Mouse (Mus musculus): Measurements from ENCODE around the gene Nhlh2. TPM values are rescaled to one million over a fixed set of nuclear protein-coding genes. Genes with fewer than 3 reads are reported as not detected.

The Nhlh2 gene
- total RNA-seq (2014; rRNA removed) = not detected in 2 replicates
- not detected in 2 replicates for polyA plus RNA-seq (2012; rRNA removed)

- WGBS = 28% methylated on average over 2 of the region's 2 CpGs
- Histone ChIP-seq H3K4me1 (ENCODE audit: control insufficient read depth, insufficient read depth, low read length) (0 out of 2 replicates have a peak, but pooled peaks cover 1% of the 10 kb centered on the region), H3K27me3 (ENCODE audit: control insufficient read depth, insufficient read depth, low read length) (peaks cover 26% of the 10 kb centered on the region), H3K9ac (ENCODE audit: low read depth, low read length) (no peak within 1 kb of the TSS), H3K4me3 (ENCODE audit: insufficient read depth, low read depth, low read length) (no peak within 1 kb of the TSS), H3K79me2 (ENCODE audit: control insufficient read depth, insufficient read depth, low read length) (no peaks in the 10 kb centered on the region), H3K27ac (replicated peaks; ENCODE audit: insufficient read depth, low read depth, low read length) (no peak within 1 kb of the TSS), H3K36me3 (ENCODE audit: control insufficient read depth, insufficient read depth, low read length) (no peaks in the 10 kb centered on the region)
- DNase-seq (ENCODE audit: extremely low read depth, low read depth, low spot score) = no peak
- no peak for TF ChIP-seq CTCF (IDR thresholded peaks at IDR 0.05; ENCODE audit: low read depth, low read length)
These were observed at the start of gene Nhlh2 for GRCm38 (mm10) chr3:102009926-102010381. Gene Nhlh2 (plus strand): TSS chr3:102010076.

GRCm38 (mm10) chr3:101961146-101961835 lies 48.6 kb upstream of the Nhlh2 start:
- no peak for DNase-seq (ENCODE audit: extremely low read depth, low read depth, low spot score)
- no peak overlapping the region for H3K4me3 ChIP-seq (ENCODE audit: insufficient read depth, low read depth, low read length)
- no peaks in the 10 kb centered on the region for H3K36me3 ChIP-seq (ENCODE audit: control insufficient read depth, insufficient read depth, low read length)
- WGBS = 97% methylated on average over 15 of the region's 15 CpGs
- H3K27ac ChIP-seq (replicated peaks; ENCODE audit: insufficient read depth, low read depth, low read length) = no peak overlapping the region
- TF ChIP-seq CTCF (IDR thresholded peaks at IDR 0.05; ENCODE audit: low read depth, low read length) (no peak), POLR2A (IDR thresholded peaks at IDR 0.05; ENCODE audit: extremely low read depth, insufficient read depth, low read length) (no peak)
- H3K27me3 ChIP-seq (ENCODE audit: control insufficient read depth, insufficient read depth, low read length) = no peaks in the 10 kb centered on the region
- H3K79me2 ChIP-seq (ENCODE audit: control insufficient read depth, insufficient read depth, low read length) = no peaks in the 10 kb centered on the region
- H3K9ac ChIP-seq (ENCODE audit: low read depth, low read length) = no peak overlapping the region
- H3K4me1 ChIP-seq (ENCODE audit: control insufficient read depth, insufficient read depth, low read length) = no peaks in the 10 kb centered on the region

- no peak overlapping the region for H3K9ac ChIP-seq (ENCODE audit: low read depth, low read length)
- H3K79me2 ChIP-seq (ENCODE audit: control insufficient read depth, insufficient read depth, low read length) = no peaks in the 10 kb centered on the region
- H3K36me3 ChIP-seq (ENCODE audit: control insufficient read depth, insufficient read depth, low read length) = no peaks in the 10 kb centered on the region
- no peak overlapping the region for H3K4me3 ChIP-seq (ENCODE audit: insufficient read depth, low read depth, low read length)
- WGBS = 38% methylated on average over 9 of the region's 9 CpGs
- TF ChIP-seq POLR2A (IDR thresholded peaks at IDR 0.05; ENCODE audit: extremely low read depth, insufficient read depth, low read length) = no peak
- TF ChIP-seq CTCF (IDR thresholded peaks at IDR 0.05; ENCODE audit: low read depth, low read length) = no peak
- no peak overlapping the region for H3K27ac ChIP-seq (replicated peaks; ENCODE audit: insufficient read depth, low read depth, low read length)
- H3K27me3 ChIP-seq (ENCODE audit: control insufficient read depth, insufficient read depth, low read length) = no peaks in the 10 kb centered on the region
- DNase-seq (ENCODE audit: extremely low read depth, low read depth, low spot score) = no peak
- no peaks in the 10 kb centered on the region for H3K4me1 ChIP-seq (ENCODE audit: control insufficient read depth, insufficient read depth, low read length)
These were observed 46.4 kb upstream of the Nhlh2 start for GRCm38 (mm10) chr3:101963501-101963900.

- Histone ChIP-seq H3K27ac (replicated peaks; ENCODE audit: insufficient read depth, low read depth, low read length) (no peak overlapping the region), H3K4me3 (ENCODE audit: insufficient read depth, low read depth, low read length) (no peak overlapping the region), H3K4me1 (ENCODE audit: control insufficient read depth, insufficient read depth, low read length) (no peaks in the 10 kb centered on the region), H3K79me2 (ENCODE audit: control insufficient read depth, insufficient read depth, low read length) (no peaks in the 10 kb centered on the region), H3K9ac (ENCODE audit: low read depth, low read length) (no peak overlapping the region), H3K36me3 (ENCODE audit: control insufficient read depth, insufficient read depth, low read length) (no peaks in the 10 kb centered on the region), H3K27me3 (ENCODE audit: control insufficient read depth, insufficient read depth, low read length) (no peaks in the 10 kb centered on the region)
- no peak for DNase-seq (ENCODE audit: extremely low read depth, low read depth, low spot score)
- TF ChIP-seq CTCF (IDR thresholded peaks at IDR 0.05; ENCODE audit: low read depth, low read length) = no peak
- TF ChIP-seq POLR2A (IDR thresholded peaks at IDR 0.05; ENCODE audit: extremely low read depth, insufficient read depth, low read length) = no peak
- WGBS = 88% methylated on average over 7 of the region's 7 CpGs
These were observed 45.5 kb upstream of the Nhlh2 start for GRCm38 (mm10) chr3:101964352-101964751.

GRCm38 (mm10) chr3:101966825-101967558 lies 42.9 kb upstream of the Nhlh2 start:
- TF ChIP-seq POLR2A (IDR thresholded peaks at IDR 0.05; ENCODE audit: extremely low read depth, insufficient read depth, low read length) (no peak), CTCF (IDR thresholded peaks at IDR 0.05; ENCODE audit: low read depth, low read length) (no peak)
- WGBS = 48% methylated on average over 3 of the region's 3 CpGs
- Histone ChIP-seq H3K4me1 (ENCODE audit: control insufficient read depth, insufficient read depth, low read length) (no peaks in the 10 kb centered on the region), H3K79me2 (ENCODE audit: control insufficient read depth, insufficient read depth, low read length) (no peaks in the 10 kb centered on the region), H3K4me3 (ENCODE audit: insufficient read depth, low read depth, low read length) (no peak overlapping the region), H3K27me3 (ENCODE audit: control insufficient read depth, insufficient read depth, low read length) (no peaks in the 10 kb centered on the region), H3K27ac (replicated peaks; ENCODE audit: insufficient read depth, low read depth, low read length) (no peak overlapping the region), H3K36me3 (ENCODE audit: control insufficient read depth, insufficient read depth, low read length) (no peaks in the 10 kb centered on the region), H3K9ac (ENCODE audit: low read depth, low read length) (no peak overlapping the region)
- no peak for DNase-seq (ENCODE audit: extremely low read depth, low read depth, low spot score)

DNA sequence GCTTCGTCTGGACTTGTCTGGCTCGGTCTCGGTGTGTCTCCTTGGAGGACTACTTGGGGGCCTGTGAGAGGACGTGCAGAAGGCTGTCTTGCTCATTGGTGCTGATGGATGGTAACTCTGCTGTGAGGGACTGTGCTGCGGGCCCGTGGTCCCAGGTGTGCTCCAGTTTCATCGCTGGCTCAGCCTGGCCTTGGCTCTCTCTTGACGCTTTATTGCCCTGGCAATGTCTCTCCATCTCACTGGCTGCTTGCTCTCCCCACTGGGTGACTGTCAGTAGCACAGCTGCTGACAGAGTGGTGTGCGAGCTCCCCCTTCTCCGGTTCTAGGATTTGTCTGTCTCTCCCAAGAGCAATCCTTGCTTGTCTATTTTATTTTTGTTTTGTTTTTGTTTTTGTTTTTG lies 34.5 kb upstream of the Nhlh2 start:
- no peak overlapping the region for H3K4me3 ChIP-seq (ENCODE audit: insufficient read depth, low read depth, low read length)
- DNase-seq (ENCODE audit: extremely low read depth, low read depth, low spot score) = no peak

More for the DNA sequence above, 34.5 kb upstream of the Nhlh2 start:
- no peaks in the 10 kb centered on the region for H3K36me3 ChIP-seq (ENCODE audit: control insufficient read depth, insufficient read depth, low read length)
- TF ChIP-seq CTCF (IDR thresholded peaks at IDR 0.05; ENCODE audit: low read depth, low read length) (no peak), POLR2A (IDR thresholded peaks at IDR 0.05; ENCODE audit: extremely low read depth, insufficient read depth, low read length) (no peak)
- no peaks in the 10 kb centered on the region for H3K27me3 ChIP-seq (ENCODE audit: control insufficient read depth, insufficient read depth, low read length)
- H3K27ac ChIP-seq (replicated peaks; ENCODE audit: insufficient read depth, low read depth, low read length) = no peak overlapping the region
- H3K4me1 ChIP-seq (ENCODE audit: control insufficient read depth, insufficient read depth, low read length) = no peaks in the 10 kb centered on the region
- no peaks in the 10 kb centered on the region for H3K79me2 ChIP-seq (ENCODE audit: control insufficient read depth, insufficient read depth, low read length)
- 94% methylated on average over 10 of the region's 10 CpGs for WGBS
- no peak overlapping the region for H3K9ac ChIP-seq (ENCODE audit: low read depth, low read length)
